Mouse (Mus musculus): ENCODE measurements around the gene Fam198b. TPM values are rescaled to one million over a fixed set of nuclear protein-coding genes. Genes with fewer than 3 reads are reported as not detected.

Gene Fam198b
- total RNA-seq (2017), result not detected in 3 replicates

- ATAC-seq (replicated peaks; ENCODE audit: insufficient number of reproducible peaks, low FRiP score, low TSS enrichment, poor library complexity, severe bottlenecking), result 0 out of 2 replicates have a peak, but pooled peaks have one; percentile 3
Measured at GRCm38 (mm10) chr3:79884305-79884704, at the start of gene Fam198b. Gene Fam198b (plus strand): TSS chr3:79884533.

GRCm38 (mm10) chr3:79838751-79839150 is 45.6 kb upstream of the Fam198b start:
- ATAC-seq (replicated peaks; ENCODE audit: insufficient number of reproducible peaks, low FRiP score, low TSS enrichment, poor library complexity, severe bottlenecking), result no peak

GRCm38 (mm10) chr3:79841475-79841874 is 42.9 kb upstream of the Fam198b start:
- no peak for ATAC-seq (replicated peaks; ENCODE audit: insufficient number of reproducible peaks, low FRiP score, low TSS enrichment, poor library complexity, severe bottlenecking)

GRCm38 (mm10) chr3:79842165-79842564 is 42.2 kb upstream of the Fam198b start:
- peak; percentile 61; the same call in 1 of the 2 replicates for ATAC-seq (replicated peaks; ENCODE audit: insufficient number of reproducible peaks, low FRiP score, low TSS enrichment, poor library complexity, severe bottlenecking)

DNA sequence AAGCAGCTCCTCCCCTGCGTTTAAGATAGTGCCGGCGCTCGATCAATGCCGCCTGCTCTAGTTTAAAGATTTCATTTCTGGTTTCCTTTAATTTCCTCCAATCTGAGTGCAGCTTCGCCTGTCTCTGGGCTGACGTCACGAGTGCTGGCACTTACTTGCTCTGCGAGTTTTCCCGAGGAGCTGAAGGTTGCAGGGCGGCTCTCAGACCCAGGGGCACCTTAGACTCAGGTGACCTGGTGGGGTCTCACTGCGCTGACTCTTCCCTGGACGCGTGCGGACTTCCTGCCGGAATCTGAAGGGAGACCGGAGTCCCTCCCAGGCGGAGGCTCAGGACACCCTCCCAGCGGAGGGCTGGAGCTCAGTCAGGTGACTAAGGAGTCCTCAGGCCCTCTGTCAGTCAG is 41.7 kb upstream of the Fam198b start:
- peak; percentile 69 for ATAC-seq (replicated peaks; ENCODE audit: insufficient number of reproducible peaks, low FRiP score, low TSS enrichment, poor library complexity, severe bottlenecking)

DNA sequence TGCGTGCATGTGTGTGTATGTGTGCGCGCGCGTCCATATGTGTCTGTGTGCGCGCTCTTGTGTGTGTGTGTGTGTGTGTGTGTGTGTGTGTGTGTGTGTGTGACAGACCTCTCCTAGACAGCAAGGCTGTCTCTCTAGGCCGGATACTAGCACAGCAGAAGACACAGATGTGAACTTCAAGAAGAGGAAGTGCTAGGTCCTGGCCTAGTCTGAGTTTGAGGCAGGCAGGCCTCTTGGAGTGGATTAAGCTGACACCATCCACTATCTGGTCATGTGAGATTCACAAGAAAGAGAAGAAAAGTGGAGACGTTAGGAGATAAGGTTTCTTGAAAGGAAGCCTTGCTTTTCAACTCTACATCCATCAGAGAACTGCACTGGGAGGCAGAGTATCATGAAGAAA is 40.3 kb upstream of the Fam198b start:
- no peak; the same call in 1 of the 2 replicates for ATAC-seq (replicated peaks; ENCODE audit: insufficient number of reproducible peaks, low FRiP score, low TSS enrichment, poor library complexity, severe bottlenecking)

GRCm38 (mm10) chr3:79846633-79847032 is 37.7 kb upstream of the Fam198b start:
- no peak for ATAC-seq (replicated peaks; ENCODE audit: insufficient number of reproducible peaks, low FRiP score, low TSS enrichment, poor library complexity, severe bottlenecking)

- ATAC-seq (replicated peaks; ENCODE audit: insufficient number of reproducible peaks, low FRiP score, low TSS enrichment, poor library complexity, severe bottlenecking), result no peak
Measured at GRCm38 (mm10) chr3:79848841-79849240, 35.5 kb upstream of the Fam198b start.

DNA sequence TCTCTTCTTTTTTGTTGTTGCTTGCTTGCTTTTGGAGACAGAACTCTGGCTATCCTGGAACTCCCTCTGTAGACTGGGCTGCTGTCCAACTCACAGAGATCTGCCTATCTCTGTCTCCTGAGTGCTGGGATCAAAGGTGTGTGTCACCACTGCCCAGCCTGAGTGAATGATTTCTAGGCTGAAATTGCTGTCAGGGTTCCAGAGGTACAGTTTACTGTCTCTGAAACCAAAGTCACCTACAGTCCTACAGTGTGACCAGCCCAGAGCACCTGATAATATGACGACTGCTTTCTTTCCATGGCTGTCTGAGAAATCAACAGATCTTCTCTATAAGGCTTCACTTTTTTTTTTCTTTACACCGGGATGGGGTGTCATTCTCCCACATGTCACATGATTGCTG is 34.7 kb upstream of the Fam198b start:
- no peak for ATAC-seq (replicated peaks; ENCODE audit: insufficient number of reproducible peaks, low FRiP score, low TSS enrichment, poor library complexity, severe bottlenecking)

DNA sequence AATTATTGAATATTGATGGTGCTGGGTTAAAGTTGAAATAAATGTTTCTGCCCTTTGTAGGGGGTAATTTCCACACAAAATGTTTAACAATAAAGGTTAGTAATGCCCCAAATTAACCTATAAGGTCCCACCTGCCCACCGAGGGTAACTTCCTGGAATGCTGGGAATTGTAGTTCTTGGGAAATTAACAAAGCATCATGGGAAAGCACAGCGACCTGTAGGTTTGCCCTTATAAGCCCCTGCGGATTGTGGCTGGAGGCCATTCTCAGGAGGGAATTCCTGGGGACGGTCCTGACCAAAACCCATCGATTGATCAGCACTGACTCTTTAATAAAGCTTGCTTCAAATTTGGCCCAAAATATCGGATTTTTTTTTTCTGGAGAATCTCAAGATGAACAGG is 33.7 kb upstream of the Fam198b start:
- ATAC-seq (replicated peaks; ENCODE audit: insufficient number of reproducible peaks, low FRiP score, low TSS enrichment, poor library complexity, severe bottlenecking), result no peak

- ATAC-seq (replicated peaks; ENCODE audit: insufficient number of reproducible peaks, low FRiP score, low TSS enrichment, poor library complexity, severe bottlenecking), result no peak
Measured at GRCm38 (mm10) chr3:79852108-79852507, 32.2 kb upstream of the Fam198b start.

DNA sequence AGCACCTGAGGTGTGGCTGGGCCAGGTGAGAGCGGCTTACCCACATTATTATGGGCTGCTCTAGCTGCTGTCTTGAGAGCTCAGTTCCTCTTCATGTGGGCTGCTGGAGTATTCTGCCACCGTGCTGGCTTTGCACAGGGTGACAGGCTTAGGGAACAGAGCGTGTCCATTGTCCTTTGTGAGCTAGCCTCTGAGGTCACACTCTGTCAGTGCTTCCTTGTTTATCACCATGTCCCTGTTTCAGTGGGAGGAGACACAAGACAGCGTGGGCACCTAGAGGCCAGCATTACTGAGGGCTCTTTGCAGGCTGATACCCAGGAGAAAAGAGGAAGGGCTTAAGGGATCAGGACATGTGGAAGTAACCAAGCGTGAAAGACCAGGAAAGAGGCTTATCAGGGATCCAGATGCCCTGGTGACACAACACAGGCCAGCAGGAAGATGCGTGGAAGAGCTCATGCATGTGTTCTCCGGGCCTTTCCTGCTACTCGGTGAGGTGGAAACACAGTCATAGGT is 31.6 kb upstream of the Fam198b start, which contains the start of gene Tmem144:
Gene Tmem144 (minus strand): TSS at position 120 of the 513 bp plus-strand sequence.
- 0 out of 2 replicates have a peak, but pooled peaks have one; percentile 41 for ATAC-seq (replicated peaks; ENCODE audit: insufficient number of reproducible peaks, low FRiP score, low TSS enrichment, poor library complexity, severe bottlenecking)

DNA sequence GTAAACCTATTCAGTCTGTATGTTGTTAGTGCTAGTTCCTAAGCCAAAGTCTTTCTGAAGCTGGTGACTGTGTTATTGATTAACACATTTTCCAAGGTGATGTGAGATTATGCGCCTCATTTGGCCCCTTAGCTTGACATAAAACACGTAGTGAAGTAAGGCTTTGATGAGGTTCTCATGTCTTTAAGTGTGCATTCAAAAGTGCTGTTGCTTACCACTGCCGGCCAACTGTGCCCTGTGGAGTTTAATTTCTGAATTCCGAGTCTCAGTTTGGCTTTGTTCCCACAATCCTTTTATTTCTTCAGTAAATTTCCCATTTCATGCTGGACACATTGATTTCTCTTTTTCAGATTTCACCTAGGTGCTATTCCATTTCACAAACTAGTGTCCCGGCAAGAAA is 26.6 kb upstream of the Fam198b start:
- no peak for ATAC-seq (replicated peaks; ENCODE audit: insufficient number of reproducible peaks, low FRiP score, low TSS enrichment, poor library complexity, severe bottlenecking)

DNA sequence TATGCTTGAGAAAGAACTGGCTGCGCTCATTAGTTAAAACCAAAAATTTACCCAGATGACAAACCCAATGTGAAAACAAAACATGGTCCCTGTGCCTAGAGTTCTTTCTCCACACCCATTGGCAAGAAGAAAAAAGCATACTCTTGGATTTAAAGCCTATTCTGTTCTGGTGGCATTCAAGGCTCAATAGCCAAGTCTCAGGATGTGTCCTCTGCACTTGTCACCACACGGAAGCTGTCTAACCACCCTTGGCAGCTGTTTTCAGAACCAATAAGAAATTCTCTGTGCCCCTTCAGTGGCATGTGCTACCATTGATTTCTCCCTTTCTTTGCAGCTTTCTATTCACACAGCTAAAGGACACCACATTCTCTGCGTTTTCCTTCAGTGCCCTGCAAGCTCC is 26.1 kb upstream of the Fam198b start:
- ATAC-seq (replicated peaks; ENCODE audit: insufficient number of reproducible peaks, low FRiP score, low TSS enrichment, poor library complexity, severe bottlenecking), result no peak

DNA sequence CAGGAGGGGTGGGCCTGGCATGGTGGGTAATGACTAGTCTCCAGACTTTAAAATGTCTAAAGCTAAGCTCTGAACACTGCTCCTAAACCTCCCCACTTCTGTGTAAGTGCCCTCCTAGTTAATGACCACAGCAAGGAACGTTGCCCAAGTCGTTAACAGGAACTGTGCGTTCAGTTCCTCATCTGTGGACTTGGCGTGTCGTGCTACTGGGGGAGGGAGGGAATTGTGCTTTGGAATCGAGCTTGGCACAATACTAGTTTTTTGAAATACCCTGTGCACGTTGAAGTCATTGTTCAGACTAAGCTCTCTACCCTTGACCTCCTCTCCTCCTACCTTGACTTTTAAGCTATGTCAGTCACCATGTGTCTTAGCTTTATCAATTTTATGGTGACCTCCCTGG is 19.5 kb upstream of the Fam198b start:
- ATAC-seq (replicated peaks; ENCODE audit: insufficient number of reproducible peaks, low FRiP score, low TSS enrichment, poor library complexity, severe bottlenecking), result peak; percentile 81

DNA sequence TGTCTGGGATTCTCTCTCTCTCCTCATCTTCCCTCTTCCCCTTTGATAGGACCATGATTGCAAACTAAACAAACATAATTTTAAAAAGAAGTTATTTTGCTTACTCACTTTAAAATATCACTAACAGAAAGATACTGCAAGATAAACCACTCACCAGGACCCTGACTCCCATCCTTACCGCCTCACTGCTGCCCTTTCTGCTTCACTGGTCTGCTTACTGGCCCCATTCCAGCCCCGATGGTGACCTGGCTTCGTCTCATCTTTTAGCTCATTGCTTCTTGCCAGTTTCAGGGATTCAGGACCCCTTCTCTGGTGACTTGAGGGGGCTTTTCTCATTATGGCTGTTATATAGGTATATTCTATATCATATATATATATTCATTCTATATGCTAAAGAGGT is 18.2 kb upstream of the Fam198b start:
- ATAC-seq (replicated peaks; ENCODE audit: insufficient number of reproducible peaks, low FRiP score, low TSS enrichment, poor library complexity, severe bottlenecking), result no peak

DNA sequence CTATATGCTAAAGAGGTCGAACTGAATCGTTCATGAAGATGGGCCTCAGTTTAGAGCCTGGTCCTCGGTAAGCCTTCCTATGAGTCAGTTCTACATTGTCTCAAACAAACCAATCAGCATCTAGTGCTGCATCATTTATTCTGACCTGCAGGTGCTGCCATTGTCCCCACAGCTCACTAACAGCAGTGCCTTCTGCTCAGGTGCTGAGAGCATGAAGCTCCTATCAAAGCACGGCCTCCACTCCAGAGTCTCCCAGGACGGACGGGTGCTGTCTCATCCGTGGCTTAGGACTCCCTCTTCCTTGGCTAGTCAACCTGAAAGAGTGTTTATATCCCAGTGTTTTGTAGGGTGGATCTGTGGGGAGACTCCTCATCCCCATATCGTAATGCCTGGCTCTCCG is 17.8 kb upstream of the Fam198b start:
- no peak for ATAC-seq (replicated peaks; ENCODE audit: insufficient number of reproducible peaks, low FRiP score, low TSS enrichment, poor library complexity, severe bottlenecking)

DNA sequence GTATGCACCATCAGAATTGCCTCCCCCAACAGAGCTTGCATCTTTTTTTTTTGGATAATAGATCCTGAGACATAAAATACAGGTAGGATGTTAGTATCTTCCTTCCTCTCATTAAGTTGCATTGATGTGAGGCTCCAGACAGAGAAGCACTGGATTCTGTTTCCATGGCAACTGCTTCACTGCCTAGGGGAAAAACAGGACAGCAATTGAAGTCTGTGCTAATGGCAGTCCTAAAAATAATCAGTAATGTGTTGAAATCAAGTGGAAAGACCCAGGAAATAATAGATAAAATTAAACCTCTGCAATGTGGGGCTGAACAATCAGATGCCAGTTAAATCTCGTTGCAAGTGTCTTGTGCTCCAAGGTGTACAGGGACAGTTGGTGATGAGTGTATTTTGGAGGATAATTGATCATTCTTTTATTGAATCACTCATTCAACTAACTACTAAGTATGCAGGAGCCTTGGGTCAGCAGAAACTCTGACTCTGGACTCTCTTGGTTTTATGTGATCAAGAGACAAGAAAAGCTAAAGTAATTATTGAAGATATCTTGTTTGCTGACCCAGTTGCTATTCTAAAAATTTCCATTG is 17.1 kb upstream of the Fam198b start:
- no peak for ATAC-seq (replicated peaks; ENCODE audit: insufficient number of reproducible peaks, low FRiP score, low TSS enrichment, poor library complexity, severe bottlenecking)

GRCm38 (mm10) chr3:79875471-79875870 is 8.9 kb upstream of the Fam198b start:
- ATAC-seq (replicated peaks; ENCODE audit: insufficient number of reproducible peaks, low FRiP score, low TSS enrichment, poor library complexity, severe bottlenecking), result no peak

- no peak for ATAC-seq (replicated peaks; ENCODE audit: insufficient number of reproducible peaks, low FRiP score, low TSS enrichment, poor library complexity, severe bottlenecking)
Measured at GRCm38 (mm10) chr3:79878350-79878749, 6.0 kb upstream of the Fam198b start.

- no peak for ATAC-seq (replicated peaks; ENCODE audit: insufficient number of reproducible peaks, low FRiP score, low TSS enrichment, poor library complexity, severe bottlenecking)
Measured at GRCm38 (mm10) chr3:79879246-79879645, 5.1 kb upstream of the Fam198b start.

All from monocyte, adult 5-6 weeks (primary cell).